Mouse (Mus musculus) midbrain, embryonic 13.5 days (tissue): ENCODE measurements around the gene Uox. TPM values are rescaled to one million over a fixed set of nuclear protein-coding genes. Genes with fewer than 3 reads are reported as not detected.

Experiments used
- ATAC-seq: fragments of 200-750 bp; cut with Nextera tagmentation; 2 replicates; pipeline ENCODE4 v1.8.0; 2017; ENCODE audit warnings: mild to moderate bottlenecking, moderate TSS enrichment, moderate library complexity
- H3K27ac ChIP-seq: fragments of 300-500 bp; sonication (generic); 2 replicates; pipeline ENCODE4 v1.5.1; 2015; ENCODE audit warnings: inconsistent platforms, mild to moderate bottlenecking, moderate library complexity
- H3K27me3 ChIP-seq: fragments of 300-500 bp; sonication (generic); 2 replicates; pipeline ENCODE4 v1.6.1; 2015; ENCODE audit warnings: mild to moderate bottlenecking, inconsistent platforms
- H3K36me3 ChIP-seq: fragments of 300-500 bp; sonication (generic); 2 replicates; pipeline ENCODE4 v1.6.1; 2015; ENCODE audit warnings: mild to moderate bottlenecking, inconsistent platforms
- H3K4me1 ChIP-seq: fragments of 300-500 bp; sonication (generic); replicated peaks from 2 replicates; pipeline ENCODE4 v1.6.1; 2015; ENCODE audit warnings: inconsistent platforms
- H3K4me2 ChIP-seq: fragments of 300-500 bp; sonication (generic); replicated peaks from 2 replicates; pipeline ENCODE4 v1.6.1; 2015; ENCODE audit warnings: moderate library complexity, mild to moderate bottlenecking, inconsistent platforms
- H3K4me3 ChIP-seq: fragments of 300-500 bp; sonication (generic); replicated peaks from 2 replicates; pipeline ENCODE4 v1.5.1; 2015; ENCODE audit warnings: mild to moderate bottlenecking, inconsistent platforms
- H3K9ac ChIP-seq: fragments of 300-500 bp; sonication (generic); replicated peaks from 2 replicates; pipeline ENCODE4 v1.6.1; 2015; ENCODE audit warnings: mild to moderate bottlenecking, inconsistent platforms
- H3K9me3 ChIP-seq: fragments of 300-500 bp; sonication (generic); 2 replicates; pipeline ENCODE4 v1.6.1; 2016; ENCODE audit warnings: mild to moderate bottlenecking, inconsistent platforms
- whole genome bisulfite sequencing: fragments of 180-500 bp; shearing (Covaris S2); methylation state at CpG from one replicate; pipeline ENCODE4 v1.1.7; 2015; 5-methylcytosine and 5-hydroxymethylcytosine counted together
- polyA plus RNA-seq: library from polyadenylated mRNA; unstranded; fragments of >200 nt; fragmentation: Nextera tagmentation; extraction: Ambion mirVana; gene quantifications from 2 replicates; pipeline ENCODE4 v1.2.1, GENCODE M21; 2015

Gene Uox
- polyA plus RNA-seq, result not detected in 2 replicates

GRCm38 (mm10) chr3:146570148-146570782 lies at the start of gene Uox:
TSS of gene Uox (plus strand) at chr3:146570426.
- Histone ChIP-seq H3K9ac (no peak within 1 kb of the TSS), H3K4me1 (no peaks in the 10 kb centered on the region), H3K4me3 (no peak within 1 kb of the TSS), H3K9me3 (no peaks in the 10 kb centered on the region), H3K4me2 (no peak within 1 kb of the TSS), H3K36me3 (no peaks in the 10 kb centered on the region), H3K27ac (no peak within 1 kb of the TSS), H3K27me3 (no peaks in the 10 kb centered on the region)
- WGBS, result 85% methylated on average over 10 of the region's 10 CpGs
- no peak for ATAC-seq

GRCm38 (mm10) chr3:146520798-146521651 lies 49.2 kb upstream of the Uox start, which contains the start of gene Rpf1:
TSS of gene Rpf1 (minus strand) at chr3:146521429.
- Histone ChIP-seq H3K9me3 (no peaks in the 10 kb centered on the region), H3K4me2 (peak within 1 kb of the TSS; percentile 74), H3K27me3 (no peaks in the 10 kb centered on the region), H3K36me3 (peaks cover 17% of the 10 kb centered on the region), H3K27ac (peak within 1 kb of the TSS; percentile 98), H3K9ac (peak within 1 kb of the TSS; percentile 83), H3K4me1 (peaks cover 11% of the 10 kb centered on the region), H3K4me3 (peak within 1 kb of the TSS; percentile 80)
- ATAC-seq, result peak; percentile 96
- under 1% methylated on average over 56 of the region's 82 CpGs for WGBS

- 19% methylated on average over 8 of the region's 8 CpGs for WGBS
- peaks cover 17% of the 10 kb centered on the region for H3K36me3 ChIP-seq
- peaks cover 11% of the 10 kb centered on the region for H3K4me1 ChIP-seq
- peak overlapping the region; percentile 98 for H3K27ac ChIP-seq
- H3K9ac ChIP-seq, result no peak overlapping the region
- 0 out of 2 replicates have a peak, but pooled peaks have one; percentile 1 for ATAC-seq
- no peaks in the 10 kb centered on the region for H3K27me3 ChIP-seq
- H3K9me3 ChIP-seq, result no peaks in the 10 kb centered on the region
- peak overlapping the region; percentile 74 for H3K4me2 ChIP-seq
- peak overlapping the region; percentile 80 for H3K4me3 ChIP-seq
Measured at GRCm38 (mm10) chr3:146521652-146522020, 48.6 kb upstream of the Uox start.

GRCm38 (mm10) chr3:146528335-146528734 lies 41.9 kb upstream of the Uox start:
- Histone ChIP-seq H3K9ac (no peak overlapping the region), H3K4me1 (0 out of 2 replicates have a peak, but pooled peaks cover 6% of the 10 kb centered on the region), H3K9me3 (no peaks in the 10 kb centered on the region), H3K4me3 (no peak overlapping the region), H3K27ac (no peak overlapping the region), H3K36me3 (no peaks in the 10 kb centered on the region), H3K27me3 (no peaks in the 10 kb centered on the region), H3K4me2 (no peak overlapping the region)
- WGBS, result 13% methylated on average over 2 of the region's 2 CpGs
- ATAC-seq, result no peak

GRCm38 (mm10) chr3:146534986-146535385 lies 35.2 kb upstream of the Uox start:
- Histone ChIP-seq H3K4me2 (no peak overlapping the region), H3K9ac (no peak overlapping the region), H3K27me3 (no peaks in the 10 kb centered on the region), H3K9me3 (no peaks in the 10 kb centered on the region), H3K4me3 (no peak overlapping the region), H3K36me3 (no peaks in the 10 kb centered on the region), H3K4me1 (no peaks in the 10 kb centered on the region), H3K27ac (no peak overlapping the region)
- no peak for ATAC-seq
- 57% methylated on average over 6 of the region's 6 CpGs for WGBS

- Histone ChIP-seq H3K36me3 (no peaks in the 10 kb centered on the region), H3K9ac (no peak overlapping the region), H3K4me3 (no peak overlapping the region), H3K9me3 (no peaks in the 10 kb centered on the region), H3K27me3 (no peaks in the 10 kb centered on the region), H3K4me2 (no peak overlapping the region), H3K4me1 (no peaks in the 10 kb centered on the region), H3K27ac (no peak overlapping the region)
- WGBS, result 89% methylated on average over 4 of the region's 4 CpGs
- no peak for ATAC-seq
Measured at GRCm38 (mm10) chr3:146540521-146541273, 29.5 kb upstream of the Uox start.

GRCm38 (mm10) chr3:146543632-146544031 lies 26.6 kb upstream of the Uox start:
- H3K9ac ChIP-seq, result no peak overlapping the region
- H3K4me2 ChIP-seq, result no peak overlapping the region
- no peak overlapping the region for H3K27ac ChIP-seq
- no peaks in the 10 kb centered on the region for H3K27me3 ChIP-seq
- no peaks in the 10 kb centered on the region for H3K9me3 ChIP-seq
- no peaks in the 10 kb centered on the region for H3K4me1 ChIP-seq
- no peaks in the 10 kb centered on the region for H3K36me3 ChIP-seq
- no peak overlapping the region for H3K4me3 ChIP-seq
- ATAC-seq, result no peak
- 53% methylated on average over 1 of the region's 1 CpGs for WGBS

GRCm38 (mm10) chr3:146554816-146555215 lies 15.4 kb upstream of the Uox start:
- Histone ChIP-seq H3K9ac (no peak overlapping the region), H3K27ac (no peak overlapping the region), H3K27me3 (no peaks in the 10 kb centered on the region), H3K4me1 (no peaks in the 10 kb centered on the region), H3K36me3 (no peaks in the 10 kb centered on the region), H3K9me3 (no peaks in the 10 kb centered on the region), H3K4me3 (no peak overlapping the region), H3K4me2 (no peak overlapping the region)
- 89% methylated on average over 7 of the region's 7 CpGs for WGBS
- no peak for ATAC-seq

- Histone ChIP-seq H3K4me2 (no peak overlapping the region), H3K4me3 (no peak overlapping the region), H3K27me3 (no peaks in the 10 kb centered on the region), H3K27ac (no peak overlapping the region), H3K9ac (no peak overlapping the region), H3K9me3 (no peaks in the 10 kb centered on the region), H3K36me3 (no peaks in the 10 kb centered on the region), H3K4me1 (no peaks in the 10 kb centered on the region)
- WGBS, result 82% methylated on average over 1 of the region's 1 CpGs
- no peak for ATAC-seq
Measured at GRCm38 (mm10) chr3:146556567-146556966, 13.7 kb upstream of the Uox start.

- 90% methylated on average over 6 of the region's 6 CpGs for WGBS
- no peak for ATAC-seq
- no peak overlapping the region for H3K4me2 ChIP-seq
- H3K27ac ChIP-seq, result no peak overlapping the region
- H3K27me3 ChIP-seq, result no peaks in the 10 kb centered on the region
- no peak overlapping the region for H3K4me3 ChIP-seq
- H3K9ac ChIP-seq, result no peak overlapping the region
- no peaks in the 10 kb centered on the region for H3K4me1 ChIP-seq
- H3K36me3 ChIP-seq, result no peaks in the 10 kb centered on the region
- H3K9me3 ChIP-seq, result no peaks in the 10 kb centered on the region
Measured at GRCm38 (mm10) chr3:146557507-146557906, 12.7 kb upstream of the Uox start.

GRCm38 (mm10) chr3:146562936-146563335 lies 7.3 kb upstream of the Uox start:
- no peak for ATAC-seq
- Histone ChIP-seq H3K36me3 (no peaks in the 10 kb centered on the region), H3K4me3 (no peak overlapping the region), H3K9me3 (no peaks in the 10 kb centered on the region), H3K27me3 (no peaks in the 10 kb centered on the region), H3K4me1 (peaks cover 5% of the 10 kb centered on the region), H3K9ac (no peak overlapping the region), H3K27ac (no peak overlapping the region), H3K4me2 (no peak overlapping the region)
- 92% methylated on average over 7 of the region's 7 CpGs for WGBS
